Mouse (Mus musculus) c-Kit-positive CD71-positive TER-119-negative erythroid progenitor cells, embryonic 14.5 days (primary cell): ENCODE results near the gene Fga.
A peak's percentile ranks its signal among the peaks of the same experiment; 100 is the strongest.

Source experiments
- DNase-seq: peaks from one replicate; pipeline ENCODE4 v3.0.0-alpha.2; 2013; ENCODE audit warnings: low read depth

The Fga gene

GRCm38 (mm10) chr3:83025475-83026301 is at the start of gene Fga:
TSS of gene Fga (plus strand) at chr3:83026076.
- no peak for DNase-seq

GRCm38 (mm10) chr3:82980818-82981217 is 45.1 kb upstream of the Fga start:
- no peak for DNase-seq

DNA sequence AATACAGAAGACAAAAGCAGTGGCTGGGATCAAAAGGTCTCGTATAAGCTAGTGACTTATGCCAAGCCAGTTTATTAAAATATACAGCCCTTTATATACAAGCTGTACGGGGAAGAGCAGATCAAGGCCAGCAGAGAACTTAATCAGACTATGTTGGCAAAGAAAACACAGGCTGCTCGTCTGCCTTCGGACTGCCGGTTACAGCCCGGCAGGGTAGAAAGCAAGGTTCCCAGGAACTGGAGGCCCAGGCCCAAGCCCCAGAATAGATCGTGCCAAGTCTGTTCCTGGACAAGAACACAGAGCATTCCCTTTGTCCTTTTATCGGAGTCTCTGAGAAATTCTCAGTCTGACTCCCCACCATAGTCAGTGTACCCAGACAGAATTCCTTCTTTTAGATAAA is 44.0 kb upstream of the Fga start:
- DNase-seq: no peak

DNA sequence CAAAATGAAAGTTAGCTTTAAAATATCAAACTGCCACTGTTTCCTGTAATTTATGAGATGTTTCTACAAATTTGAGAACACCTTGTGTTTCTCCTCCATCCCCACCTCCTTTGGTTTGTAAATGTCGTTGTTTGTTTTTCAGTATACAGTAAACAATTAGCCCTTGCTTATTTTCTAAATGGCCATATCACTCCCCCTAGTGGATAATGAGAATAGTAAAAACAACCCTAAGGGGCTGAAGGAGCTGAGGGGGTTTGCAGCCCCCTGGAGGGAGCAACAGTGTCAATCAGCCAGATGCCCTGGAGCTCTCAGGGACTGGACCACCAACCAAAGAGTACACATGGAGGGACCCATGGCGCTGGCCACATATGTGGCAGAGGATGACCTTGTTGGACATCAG is 41.0 kb upstream of the Fga start:
- no peak for DNase-seq

GRCm38 (mm10) chr3:82991963-82992362 is 33.9 kb upstream of the Fga start:
- DNase-seq: no peak

DNA sequence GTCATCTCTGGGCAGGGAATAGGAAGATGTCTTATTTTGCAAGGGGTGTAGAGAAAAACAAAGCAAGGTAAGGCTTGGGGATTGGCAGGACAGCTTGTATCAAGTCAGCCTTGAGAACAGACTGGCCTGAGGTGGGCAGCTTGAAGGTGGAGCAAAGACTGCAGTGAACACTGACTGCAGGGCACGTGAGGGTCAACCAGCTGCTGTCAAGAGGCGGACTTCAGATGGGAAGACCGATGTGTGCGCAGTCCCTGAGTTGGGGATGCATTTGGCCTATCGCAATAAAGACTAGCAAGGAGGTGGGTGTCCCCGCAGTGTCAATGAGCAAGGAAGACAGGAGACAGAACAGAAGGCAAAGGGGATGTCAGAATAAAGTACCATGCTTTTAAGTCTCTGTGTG is 32.9 kb upstream of the Fga start:
- no peak for DNase-seq

GRCm38 (mm10) chr3:82995368-82995767 is 30.5 kb upstream of the Fga start:
- DNase-seq: no peak

GRCm38 (mm10) chr3:82996656-82997055 is 29.2 kb upstream of the Fga start:
- DNase-seq: no peak

DNA sequence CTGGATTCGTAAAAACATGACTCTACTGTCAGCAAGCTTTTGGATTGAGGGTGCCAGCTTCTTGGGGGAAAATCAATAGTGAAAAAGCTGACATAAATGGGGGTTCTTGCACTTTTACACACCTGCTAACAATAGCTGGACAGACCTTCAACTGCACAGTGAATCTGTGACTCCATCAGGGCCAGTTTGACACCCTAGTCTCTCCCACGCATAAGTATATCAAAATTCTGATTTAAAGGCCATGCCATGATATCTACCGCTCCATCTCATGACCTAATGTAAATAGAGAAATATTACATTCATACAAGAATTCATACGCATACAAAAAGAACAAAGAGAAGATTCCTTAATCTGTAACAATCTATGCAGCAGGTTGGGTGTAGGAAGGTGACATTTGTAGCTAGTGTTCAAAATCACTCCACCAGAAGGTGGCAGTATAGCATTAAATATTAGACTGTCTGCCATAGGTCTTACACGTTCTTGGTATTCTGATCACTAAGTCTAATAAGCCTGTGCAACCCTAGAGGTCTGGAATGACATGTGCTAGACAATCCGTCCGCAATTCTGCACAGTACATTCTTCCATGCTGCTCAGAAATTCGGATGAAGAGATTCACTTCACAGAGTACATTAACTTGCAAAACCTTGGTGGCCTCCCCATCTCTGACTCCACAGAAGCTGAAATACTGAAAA is 27.0 kb upstream of the Fga start:
- peak; percentile 42 for DNase-seq

- DNase-seq: no peak
Measured at GRCm38 (mm10) chr3:82999995-83000394, 25.9 kb upstream of the Fga start.

GRCm38 (mm10) chr3:83002191-83002590 is 23.7 kb upstream of the Fga start:
- DNase-seq: peak; percentile 7

DNA sequence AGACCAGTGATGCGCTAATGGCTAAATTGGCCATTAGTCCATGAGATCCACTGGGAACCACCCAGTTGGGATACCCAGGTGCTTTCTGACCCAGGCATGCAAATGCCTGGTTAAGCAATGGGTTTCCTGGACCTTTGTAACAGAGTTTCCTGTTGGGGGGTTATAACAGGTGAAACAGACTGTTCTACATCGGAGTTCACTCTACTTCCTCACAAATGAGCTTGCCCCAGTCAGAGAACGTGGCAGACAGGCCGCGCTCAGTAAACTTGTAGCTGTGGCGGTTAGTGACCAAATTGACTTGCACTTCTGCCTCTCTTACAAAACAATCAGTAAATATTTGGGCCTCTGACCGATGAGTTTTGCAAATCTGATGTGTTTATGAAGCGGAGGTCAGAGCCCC is 22.8 kb upstream of the Fga start:
- no peak for DNase-seq

GRCm38 (mm10) chr3:83004801-83005200 is 21.1 kb upstream of the Fga start:
- no peak for DNase-seq

GRCm38 (mm10) chr3:83007557-83007956 is 18.3 kb upstream of the Fga start, which contains the start of gene Fgg:
TSS of gene Fgg (plus strand) at chr3:83007724.
- DNase-seq: no peak

DNA sequence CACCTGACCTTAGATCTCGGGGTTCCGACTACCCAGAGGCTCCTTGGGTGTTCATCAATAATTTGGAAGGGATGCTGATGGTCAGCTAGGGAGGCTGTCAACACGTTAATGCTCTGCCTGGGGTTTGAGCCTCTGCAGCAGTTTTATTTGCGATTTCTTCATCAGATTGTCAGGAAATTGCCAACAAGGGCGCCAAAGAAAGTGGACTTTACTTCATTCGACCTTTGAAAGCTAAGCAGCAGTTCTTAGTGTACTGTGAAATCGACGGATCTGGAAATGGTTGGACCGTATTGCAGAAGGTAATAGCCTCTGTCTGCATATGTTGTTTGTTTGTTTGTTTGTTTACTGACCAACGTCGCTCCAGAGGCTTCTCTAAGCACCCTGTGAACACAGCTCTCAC is 15.6 kb upstream of the Fga start:
- no peak for DNase-seq

DNA sequence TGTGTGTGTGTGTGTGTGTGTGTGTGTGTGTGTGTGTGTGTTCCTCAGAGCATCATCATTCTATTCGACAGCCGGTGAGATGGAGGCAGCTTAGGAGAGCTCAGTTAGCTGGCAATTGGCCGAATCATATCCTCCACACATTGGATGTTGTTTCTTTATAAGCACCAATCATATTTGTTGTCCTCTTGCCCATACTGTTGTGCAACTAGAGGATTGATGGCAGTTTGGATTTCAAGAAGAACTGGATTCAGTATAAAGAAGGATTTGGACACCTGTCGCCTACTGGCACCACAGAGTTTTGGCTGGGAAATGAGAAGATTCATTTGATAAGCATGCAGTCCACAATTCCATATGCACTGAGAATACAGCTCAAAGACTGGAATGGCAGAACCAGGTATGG is 14.7 kb upstream of the Fga start:
- DNase-seq: no peak

- no peak for DNase-seq
Measured at GRCm38 (mm10) chr3:83011565-83011964, 14.3 kb upstream of the Fga start.

DNA sequence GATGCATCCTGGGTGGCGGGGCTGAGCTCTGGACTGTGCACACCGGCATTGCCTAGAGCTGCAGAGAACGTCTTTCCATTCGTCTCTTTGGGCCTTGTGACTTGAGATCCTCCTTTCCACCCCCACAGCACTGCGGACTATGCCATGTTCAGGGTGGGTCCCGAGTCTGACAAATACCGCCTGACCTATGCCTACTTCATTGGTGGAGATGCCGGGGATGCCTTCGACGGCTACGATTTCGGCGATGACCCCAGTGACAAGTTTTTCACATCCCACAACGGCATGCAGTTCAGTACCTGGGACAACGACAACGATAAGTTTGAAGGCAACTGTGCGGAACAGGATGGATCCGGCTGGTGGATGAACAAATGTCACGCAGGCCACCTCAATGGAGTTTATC is 13.2 kb upstream of the Fga start:
- DNase-seq: no peak

DNA sequence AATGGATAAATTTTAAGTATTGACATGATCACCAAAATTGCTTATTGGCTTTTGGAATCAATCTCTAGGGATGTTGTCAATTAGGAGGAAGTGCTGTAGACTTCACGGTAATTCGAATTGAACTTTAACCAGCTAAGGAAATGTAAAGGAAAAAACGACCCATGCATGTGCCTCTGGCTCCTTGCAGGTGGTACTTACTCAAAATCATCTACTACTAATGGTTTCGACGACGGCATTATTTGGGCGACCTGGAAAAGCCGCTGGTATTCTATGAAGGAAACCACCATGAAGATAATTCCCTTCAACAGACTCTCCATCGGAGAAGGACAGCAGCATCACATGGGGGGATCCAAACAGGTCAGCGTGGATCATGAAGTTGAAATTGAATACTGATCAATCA is 11.9 kb upstream of the Fga start:
- no peak for DNase-seq

GRCm38 (mm10) chr3:83016236-83016635 is 9.6 kb upstream of the Fga start:
- DNase-seq: no peak

- no peak for DNase-seq
Measured at GRCm38 (mm10) chr3:83020387-83020786, 5.5 kb upstream of the Fga start.

DNA sequence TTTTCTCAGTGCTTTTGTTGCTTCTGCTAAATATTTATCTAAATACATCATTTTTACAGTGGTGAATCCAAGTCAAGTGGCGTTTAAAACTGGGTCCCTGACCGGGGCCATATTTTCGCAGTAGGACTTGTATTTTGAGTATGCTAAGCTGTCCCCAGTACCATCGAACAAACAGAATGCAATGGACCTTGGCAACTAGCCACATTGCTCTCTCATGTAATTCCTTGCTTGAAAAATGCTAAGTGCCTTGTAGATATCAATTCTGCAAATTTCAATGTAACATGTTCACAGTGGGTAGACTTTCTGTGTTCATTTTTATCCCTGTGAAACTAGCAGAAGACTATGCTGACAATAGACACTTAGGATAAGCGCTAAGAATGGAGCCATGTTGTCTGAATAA is 4.7 kb upstream of the Fga start:
- DNase-seq: no peak

DNA sequence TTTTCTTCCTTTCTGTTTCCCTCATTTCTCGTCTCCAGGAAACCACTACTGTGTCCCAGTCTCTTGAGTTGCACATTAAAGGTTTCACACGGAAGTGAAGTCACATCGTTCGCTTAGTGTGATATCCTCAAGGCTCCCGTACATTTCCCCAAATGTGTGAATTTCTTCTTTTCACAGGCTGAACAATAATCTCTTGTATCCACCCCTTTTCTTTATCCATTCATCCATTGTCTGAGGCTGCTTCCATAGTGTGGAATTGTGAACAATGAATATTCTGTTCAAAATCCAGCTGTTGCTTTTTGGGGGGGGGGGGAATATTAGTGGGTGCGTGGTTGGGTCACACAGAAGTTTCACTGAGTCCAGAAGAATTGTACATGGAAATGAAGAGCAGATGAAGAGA is 840 bp upstream of the Fga start:
- no peak for DNase-seq
